Mouse (Mus musculus): ENCODE data around the gene Rad50. TPM values are rescaled to one million over a fixed set of nuclear protein-coding genes. Genes with fewer than 3 reads are reported as not detected.

Rad50 gene
- polyA plus RNA-seq, 1 experiment from 2014 or later = 11.0 TPM

- no peak within 1 kb of the TSS for H3K9ac ChIP-seq (ENCODE audit: low read depth, low read length)
- H3K4me3 ChIP-seq (ENCODE audit: low read depth, low read length) = no peak within 1 kb of the TSS
- 91% methylated on average over 7 of the region's 7 CpGs for WGBS
- no peaks in the 10 kb centered on the region for H3K9me3 ChIP-seq (replicated peaks; ENCODE audit: control insufficient read depth, low read length, poor library complexity, severe bottlenecking)
- H3K4me1 ChIP-seq (ENCODE audit: control insufficient read depth, insufficient read depth, low read length) = no peaks in the 10 kb centered on the region
- H3K27me3 ChIP-seq (ENCODE audit: control insufficient read depth, insufficient read depth, low read depth, low read length) = no peaks in the 10 kb centered on the region
- no peak within 1 kb of the TSS for H3K4me2 ChIP-seq (ENCODE audit: low read length)
- ATAC-seq = no peak
- H3K27ac ChIP-seq (ENCODE audit: low read length) = no peak within 1 kb of the TSS
- H3K36me3 ChIP-seq (ENCODE audit: control insufficient read depth, insufficient read depth, low read length) = no peaks in the 10 kb centered on the region
Measured at GRCm38 (mm10) chr11:53618619-53619198, 88.4 kb downstream of the Rad50 start, which contains the start of gene Il4. Il4 (minus strand) TSS chr11:53618669.

GRCm38 (mm10) chr11:53617562-53618109 is 89.5 kb downstream of the Rad50 start:
- 54% methylated on average over 4 of the region's 4 CpGs for WGBS
- no peak overlapping the region for H3K9ac ChIP-seq (ENCODE audit: low read depth, low read length)
- H3K4me2 ChIP-seq (ENCODE audit: low read length) = no peak overlapping the region
- no peaks in the 10 kb centered on the region for H3K27me3 ChIP-seq (ENCODE audit: control insufficient read depth, insufficient read depth, low read depth, low read length)
- no peak overlapping the region for H3K27ac ChIP-seq (ENCODE audit: low read length)
- no peaks in the 10 kb centered on the region for H3K4me1 ChIP-seq (ENCODE audit: control insufficient read depth, insufficient read depth, low read length)
- ATAC-seq = no peak
- H3K36me3 ChIP-seq (ENCODE audit: control insufficient read depth, insufficient read depth, low read length) = no peaks in the 10 kb centered on the region
- H3K9me3 ChIP-seq (replicated peaks; ENCODE audit: control insufficient read depth, low read length, poor library complexity, severe bottlenecking) = no peaks in the 10 kb centered on the region
- H3K4me3 ChIP-seq (ENCODE audit: low read depth, low read length) = no peak overlapping the region

- H3K4me3 ChIP-seq (ENCODE audit: low read depth, low read length) = no peak overlapping the region
- no peaks in the 10 kb centered on the region for H3K36me3 ChIP-seq (ENCODE audit: control insufficient read depth, insufficient read depth, low read length)
- 88% methylated on average over 8 of the region's 8 CpGs for WGBS
- no peaks in the 10 kb centered on the region for H3K27me3 ChIP-seq (ENCODE audit: control insufficient read depth, insufficient read depth, low read depth, low read length)
- H3K27ac ChIP-seq (ENCODE audit: low read length) = no peak overlapping the region
- no peaks in the 10 kb centered on the region for H3K4me1 ChIP-seq (ENCODE audit: control insufficient read depth, insufficient read depth, low read length)
- H3K4me2 ChIP-seq (ENCODE audit: low read length) = no peak overlapping the region
- no peak overlapping the region for H3K9ac ChIP-seq (ENCODE audit: low read depth, low read length)
- no peak for ATAC-seq
- no peaks in the 10 kb centered on the region for H3K9me3 ChIP-seq (replicated peaks; ENCODE audit: control insufficient read depth, low read length, poor library complexity, severe bottlenecking)
Measured at GRCm38 (mm10) chr11:53616748-53617558, 90.2 kb downstream of the Rad50 start.

- H3K9me3 ChIP-seq (replicated peaks; ENCODE audit: control insufficient read depth, low read length, poor library complexity, severe bottlenecking) = no peaks in the 10 kb centered on the region
- no peak overlapping the region for H3K27ac ChIP-seq (ENCODE audit: low read length)
- H3K9ac ChIP-seq (ENCODE audit: low read depth, low read length) = no peak overlapping the region
- WGBS = 98% methylated on average over 8 of the region's 8 CpGs
- no peaks in the 10 kb centered on the region for H3K27me3 ChIP-seq (ENCODE audit: control insufficient read depth, insufficient read depth, low read depth, low read length)
- H3K36me3 ChIP-seq (ENCODE audit: control insufficient read depth, insufficient read depth, low read length) = no peaks in the 10 kb centered on the region
- H3K4me1 ChIP-seq (ENCODE audit: control insufficient read depth, insufficient read depth, low read length) = no peaks in the 10 kb centered on the region
- no peak for ATAC-seq
- no peak overlapping the region for H3K4me2 ChIP-seq (ENCODE audit: low read length)
- no peak overlapping the region for H3K4me3 ChIP-seq (ENCODE audit: low read depth, low read length)
Measured at GRCm38 (mm10) chr11:53615575-53615974, 91.5 kb downstream of the Rad50 start.

- no peaks in the 10 kb centered on the region for H3K4me1 ChIP-seq (ENCODE audit: control insufficient read depth, insufficient read depth, low read length)
- no peaks in the 10 kb centered on the region for H3K9me3 ChIP-seq (replicated peaks; ENCODE audit: control insufficient read depth, low read length, poor library complexity, severe bottlenecking)
- no peak overlapping the region for H3K27ac ChIP-seq (ENCODE audit: low read length)
- no peak overlapping the region for H3K4me2 ChIP-seq (ENCODE audit: low read length)
- ATAC-seq = no peak
- H3K9ac ChIP-seq (ENCODE audit: low read depth, low read length) = no peak overlapping the region
- H3K27me3 ChIP-seq (ENCODE audit: control insufficient read depth, insufficient read depth, low read depth, low read length) = no peaks in the 10 kb centered on the region
- H3K36me3 ChIP-seq (ENCODE audit: control insufficient read depth, insufficient read depth, low read length) = no peaks in the 10 kb centered on the region
- no peak overlapping the region for H3K4me3 ChIP-seq (ENCODE audit: low read depth, low read length)
- 74% methylated on average over 6 of the region's 6 CpGs for WGBS
Measured at GRCm38 (mm10) chr11:53615172-53615571, 91.9 kb downstream of the Rad50 start.

- Histone ChIP-seq H3K4me2 (ENCODE audit: low read length) (no peak overlapping the region), H3K27me3 (ENCODE audit: control insufficient read depth, insufficient read depth, low read depth, low read length) (no peaks in the 10 kb centered on the region), H3K36me3 (ENCODE audit: control insufficient read depth, insufficient read depth, low read length) (no peaks in the 10 kb centered on the region), H3K27ac (ENCODE audit: low read length) (no peak overlapping the region), H3K4me1 (ENCODE audit: control insufficient read depth, insufficient read depth, low read length) (peaks cover 8% of the 10 kb centered on the region), H3K9ac (ENCODE audit: low read depth, low read length) (no peak overlapping the region), H3K9me3 (replicated peaks; ENCODE audit: control insufficient read depth, low read length, poor library complexity, severe bottlenecking) (no peaks in the 10 kb centered on the region), H3K4me3 (ENCODE audit: low read depth, low read length) (no peak overlapping the region)
- ATAC-seq = no peak
- 88% methylated on average over 3 of the region's 3 CpGs for WGBS
Measured at GRCm38 (mm10) chr11:53609672-53610071, 97.4 kb downstream of the Rad50 start.

GRCm38 (mm10) chr11:53609231-53609630 is 97.9 kb downstream of the Rad50 start:
- H3K27ac ChIP-seq (ENCODE audit: low read length) = no peak overlapping the region
- H3K4me3 ChIP-seq (ENCODE audit: low read depth, low read length) = no peak overlapping the region
- no peaks in the 10 kb centered on the region for H3K27me3 ChIP-seq (ENCODE audit: control insufficient read depth, insufficient read depth, low read depth, low read length)
- 72% methylated on average over 6 of the region's 6 CpGs for WGBS
- no peaks in the 10 kb centered on the region for H3K36me3 ChIP-seq (ENCODE audit: control insufficient read depth, insufficient read depth, low read length)
- H3K4me1 ChIP-seq (ENCODE audit: control insufficient read depth, insufficient read depth, low read length) = peaks cover 8% of the 10 kb centered on the region
- H3K4me2 ChIP-seq (ENCODE audit: low read length) = no peak overlapping the region
- H3K9me3 ChIP-seq (replicated peaks; ENCODE audit: control insufficient read depth, low read length, poor library complexity, severe bottlenecking) = no peaks in the 10 kb centered on the region
- no peak overlapping the region for H3K9ac ChIP-seq (ENCODE audit: low read depth, low read length)
- ATAC-seq = no peak

GRCm38 (mm10) chr11:53605609-53606008 is 101.5 kb downstream of the Rad50 start:
- Histone ChIP-seq H3K27me3 (ENCODE audit: control insufficient read depth, insufficient read depth, low read depth, low read length) (no peaks in the 10 kb centered on the region), H3K27ac (ENCODE audit: low read length) (no peak overlapping the region), H3K4me1 (ENCODE audit: control insufficient read depth, insufficient read depth, low read length) (peaks cover 8% of the 10 kb centered on the region), H3K4me2 (ENCODE audit: low read length) (no peak overlapping the region), H3K36me3 (ENCODE audit: control insufficient read depth, insufficient read depth, low read length) (peaks cover 8% of the 10 kb centered on the region), H3K4me3 (ENCODE audit: low read depth, low read length) (no peak overlapping the region), H3K9me3 (replicated peaks; ENCODE audit: control insufficient read depth, low read length, poor library complexity, severe bottlenecking) (no peaks in the 10 kb centered on the region), H3K9ac (ENCODE audit: low read depth, low read length) (no peak overlapping the region)
- 5% methylated on average over 12 of the region's 12 CpGs for WGBS
- no peak for ATAC-seq

GRCm38 (mm10) chr11:53604983-53605382 is 102.1 kb downstream of the Rad50 start:
- no peak for ATAC-seq
- WGBS = 94% methylated on average over 3 of the region's 3 CpGs
- no peak overlapping the region for H3K27ac ChIP-seq (ENCODE audit: low read length)
- peaks cover 14% of the 10 kb centered on the region for H3K36me3 ChIP-seq (ENCODE audit: control insufficient read depth, insufficient read depth, low read length)
- H3K4me1 ChIP-seq (ENCODE audit: control insufficient read depth, insufficient read depth, low read length) = peaks cover 8% of the 10 kb centered on the region
- H3K9me3 ChIP-seq (replicated peaks; ENCODE audit: control insufficient read depth, low read length, poor library complexity, severe bottlenecking) = no peaks in the 10 kb centered on the region
- no peak overlapping the region for H3K4me2 ChIP-seq (ENCODE audit: low read length)
- no peak overlapping the region for H3K9ac ChIP-seq (ENCODE audit: low read depth, low read length)
- no peaks in the 10 kb centered on the region for H3K27me3 ChIP-seq (ENCODE audit: control insufficient read depth, insufficient read depth, low read depth, low read length)
- H3K4me3 ChIP-seq (ENCODE audit: low read depth, low read length) = no peak overlapping the region

All from midbrain, embryonic 16.5 days (tissue).